Mouse (Mus musculus) central nervous system, embryonic 14 days (tissue): ENCODE data around the gene Ankle1. TPM values are rescaled to one million over a fixed set of nuclear protein-coding genes. Genes with fewer than 3 reads are reported as not detected.

Experiments
- polyA plus RNA-seq: library from polyadenylated mRNA; depleted of rRNA; stranded (reverse); fragments of >200 nt; gene quantifications from 2 replicates; pipeline ENCODE4 v1.2.3, GENCODE M21; 2012; rRNA removed

Ankle1 gene
- polyA plus RNA-seq: 24.8 and 26.3 TPM in 2 replicates

GRCm38 (mm10) chr8:71405401-71406098, at the start of gene Ankle1:
Gene Ankle1, plus strand, starts transcription at chr8:71406010.

GRCm38 (mm10) chr8:71366771-71367528, 38.9 kb upstream of the Ankle1 start, which contains the start of gene Use1:
Gene Use1, plus strand, starts transcription at chr8:71366848.

GRCm38 (mm10) chr8:71371236-71371848, 34.5 kb upstream of the Ankle1 start, which contains the start of gene Ocel1:
Gene Ocel1, plus strand, starts transcription at chr8:71371298.

GRCm38 (mm10) chr8:71381421-71381970, 24.3 kb upstream of the Ankle1 start, which contains the start of gene Nr2f6:
Gene Nr2f6, minus strand, starts transcription at chr8:71381960.

GRCm38 (mm10) chr8:71395629-71396028, 10.2 kb upstream of the Ankle1 start, which contains the start of gene Ushbp1:
Gene Ushbp1, minus strand, starts transcription at chr8:71395802.

GRCm38 (mm10) chr8:71396639-71397305, 9.0 kb upstream of the Ankle1 start, which contains the start of gene Babam1:
Gene Babam1, plus strand, starts transcription at chr8:71396861.

Other genes with a start within 250 kb of the Ankle1 start
- 41.4 and 45.9 TPM in 2 replicates for gene Myo9b, start 133.3 kb upstream of the Ankle1 start, polyA plus RNA-seq
- gene Haus8, start 133.1 kb upstream of the Ankle1 start, polyA plus RNA-seq: 33.0 and 35.3 TPM in 2 replicates
- gene Use1, start 39.2 kb upstream of the Ankle1 start, polyA plus RNA-seq: 175 and 182 TPM in 2 replicates
- gene Ocel1, start 34.7 kb upstream of the Ankle1 start, polyA plus RNA-seq: 5.5 and 5.6 TPM in 2 replicates
- 41.8 and 52.9 TPM in 2 replicates for gene Nr2f6, start 24.1 kb upstream of the Ankle1 start, polyA plus RNA-seq
- 9.2 and 11.1 TPM in 2 replicates for gene Ushbp1, start 10.2 kb upstream of the Ankle1 start, polyA plus RNA-seq
- 130 and 141 TPM in 2 replicates for gene Babam1, start 9.1 kb upstream of the Ankle1 start, polyA plus RNA-seq
- 122 and 130 TPM in 2 replicates for gene Abhd8, start 57.6 kb downstream of the Ankle1 start, polyA plus RNA-seq
- gene Mrpl34, start 58.9 kb downstream of the Ankle1 start, polyA plus RNA-seq: 88.1 and 98.9 TPM in 2 replicates
- 167 and 174 TPM in 2 replicates for gene Dda1, start 63.2 kb downstream of the Ankle1 start, polyA plus RNA-seq
- gene Ano8, start 80.0 kb downstream of the Ankle1 start, polyA plus RNA-seq: 123 and 140 TPM in 2 replicates
- gene Gtpbp3, start 82.1 kb downstream of the Ankle1 start, polyA plus RNA-seq: 27.1 and 27.9 TPM in 2 replicates
- 11.4 and 18.7 TPM in 2 replicates for gene Plvap, start 105.7 kb downstream of the Ankle1 start, polyA plus RNA-seq
- 0.59 and 0.60 TPM in 2 replicates for gene Ccdc194, start 119.7 kb downstream of the Ankle1 start, polyA plus RNA-seq
- 36.4 and 46.8 TPM in 2 replicates for gene Bst2, start 131.4 kb downstream of the Ankle1 start, polyA plus RNA-seq
- gene Mvb12a, start 136.9 kb downstream of the Ankle1 start, polyA plus RNA-seq: 81.1 and 89.0 TPM in 2 replicates
- 0.05 and 0.15 TPM in 2 replicates for gene Tmem221, start 152.9 kb downstream of the Ankle1 start, polyA plus RNA-seq
- not detected in 2 replicates for gene Nxnl1, start 160.6 kb downstream of the Ankle1 start, polyA plus RNA-seq
- gene Slc27a1, start 162.9 kb downstream of the Ankle1 start, polyA plus RNA-seq: 117 and 122 TPM in 2 replicates
- gene Pgls, start 186.2 kb downstream of the Ankle1 start, polyA plus RNA-seq: 133 and 140 TPM in 2 replicates
- gene Fam129c, start 191.6 kb downstream of the Ankle1 start, polyA plus RNA-seq: 9.8 and 10.5 TPM in 2 replicates
- gene Colgalt1, start 205.0 kb downstream of the Ankle1 start, polyA plus RNA-seq: 134 and 175 TPM in 2 replicates